Mouse (Mus musculus) ES-E14 (cell line): Measurements from ENCODE around the gene Pirb. TPM values are rescaled to one million over a fixed set of nuclear protein-coding genes. Genes with fewer than 3 reads are reported as not detected.
"Not testable (repeated sequence)": the region's sequence is repeated elsewhere in the genome, so short reads cannot be mapped to it uniquely, and the experiment has no call there.

Experiments used
- DNase-seq: peaks from one replicate; pipeline ENCODE4 v3.0.0-alpha.2; 2013; ENCODE audit warnings: low read depth, low spot score
- H3K27ac ChIP-seq: 2 replicates; pipeline ENCODE4 v1.5.1; 2012; ENCODE audit warnings: low read depth, mild to moderate bottlenecking, low read length, moderate library complexity, mixed read lengths; ENCODE audit not compliant: poor library complexity, insufficient read depth, severe bottlenecking
- H3K36me3 ChIP-seq: 2 replicates; pipeline ENCODE4 v1.6.1; 2012; ENCODE audit warnings: mild to moderate bottlenecking, low read length, moderate library complexity, mixed read lengths; ENCODE audit not compliant: control insufficient read depth, poor library complexity, insufficient read depth, severe bottlenecking
- H3K4me1 ChIP-seq, 2 experiments: fragments of 150-350 bp in 1 of 2; sonication (generic) in 1 of 2; 2 replicates each; pipeline ENCODE4 v1.6.1; 2012; ENCODE audit warnings: low read length in 2 of 2, mild to moderate bottlenecking in 1 of 2, mixed read lengths in 1 of 2; ENCODE audit not compliant: control insufficient read depth in 2 of 2, insufficient read depth in 2 of 2, poor library complexity in 1 of 2
- H3K4me3 ChIP-seq, 2 experiments: fragments of 150-350 bp in 1 of 2; sonication (generic) in 1 of 2; 2 replicates each; pipeline ENCODE4 v1.5.1; 2012; ENCODE audit warnings: low read length in 2 of 2, low read depth in 1 of 2, mild to moderate bottlenecking in 1 of 2, mixed read lengths in 1 of 2; ENCODE audit not compliant: insufficient read depth in 1 of 2, poor library complexity in 1 of 2, severe bottlenecking in 1 of 2
- H3K9ac ChIP-seq: 2 replicates; pipeline ENCODE4 v1.6.1; 2012; ENCODE audit warnings: low read depth, mild to moderate bottlenecking, low read length, mixed read lengths; ENCODE audit not compliant: poor library complexity, insufficient read depth, severe bottlenecking
- H3K9me3 ChIP-seq: fragments of 150-350 bp; sonication (generic); 2 replicates; pipeline ENCODE4 v1.6.1; 2012; ENCODE audit warnings: low read depth, mild to moderate bottlenecking, low read length; ENCODE audit not compliant: control insufficient read depth, insufficient read depth
- CHD2 ChIP-seq: IDR thresholded peaks from 2 replicates; pipeline ENCODE4 v1.6.1; 2014; ENCODE audit warnings: mild to moderate bottlenecking, low read depth, low read length, inconsistent platforms
- HCFC1 ChIP-seq: IDR thresholded peaks from 2 replicates; pipeline ENCODE4 v1.6.1; 2012; ENCODE audit warnings: low read length, inconsistent platforms, borderline replicate concordance; ENCODE audit not compliant: insufficient read depth
- MAFK ChIP-seq: IDR thresholded peaks from 2 replicates; pipeline ENCODE4 v1.6.1; 2014; ENCODE audit warnings: mild to moderate bottlenecking, low read depth, low read length, inconsistent platforms; ENCODE audit not compliant: insufficient read depth
- ZC3H11A ChIP-seq: IDR thresholded peaks from 2 replicates; pipeline ENCODE4 v1.6.1; 2012; ENCODE audit warnings: low read depth, mild to moderate bottlenecking, inconsistent platforms, low read length, borderline replicate concordance
- ZNF384 ChIP-seq: IDR thresholded peaks from 2 replicates; pipeline ENCODE4 v1.6.1; 2012; ENCODE audit warnings: low read depth, low read length, inconsistent platforms
- in situ Hi-C, 2 experiments: fragments of 600-800 bp; cut with MboI; formaldehyde crosslinking; loops; one replicate each; pipeline ENCODE4 v1.15.1; 2025; ENCODE audit warnings: low sequenced_read_pairs in 2 of 2, inconsistent platforms in 1 of 2; ENCODE audit not compliant: unreplicated experiment in 2 of 2
- total RNA-seq: library from RNA; depleted of rRNA; stranded (reverse); fragments of 300-350 nt; gene quantifications from 2 replicates; pipeline ENCODE4 v1.2.3, GENCODE M21; 2012

Gene Pirb
- total RNA-seq, 1 experiment, result 0.09 TPM

GRCm38 (mm10) chr7:3703148-3703878 is 16.9 kb downstream of the Pirb start:
- no peak for DNase-seq
- Histone ChIP-seq H3K27ac (no peak overlapping the region; the same call in 1 of the 2 replicates), H3K4me1 (no peaks in the 10 kb centered on the region), H3K36me3 (peaks cover 36% of the 10 kb centered on the region), H3K9me3 (no peaks in the 10 kb centered on the region), H3K9ac (peak overlapping the region; percentile 69; the same call in 1 of the 2 replicates), H3K4me3 (peak overlapping the region; percentile 51 to 79)
- no peak for TF ChIP-seq MAFK
- in situ Hi-C loops, result no loop called here

GRCm38 (mm10) chr7:3698471-3698870 is 21.7 kb downstream of the Pirb start:
- H3K9me3 ChIP-seq, result no peaks in the 10 kb centered on the region
- in situ Hi-C loops, result no loop called here
- H3K4me1 ChIP-seq, result no peaks in the 10 kb centered on the region
- no peak overlapping the region for H3K4me3 ChIP-seq
- TF ChIP-seq HCFC1 (no peak), MAFK (no peak), ZC3H11A (no peak), ZNF384 (no peak), CHD2 (no peak)
- H3K27ac ChIP-seq, result no peak overlapping the region
- no peak for DNase-seq
- H3K36me3 ChIP-seq, result peaks cover 5% of the 10 kb centered on the region
- no peak overlapping the region for H3K9ac ChIP-seq

- not testable (repeated sequence) for H3K36me3 ChIP-seq
Measured at GRCm38 (mm10) chr7:3694949-3695305, 25.3 kb downstream of the Pirb start.

GRCm38 (mm10) chr7:3694076-3694948 is 25.9 kb downstream of the Pirb start:
- TF ChIP-seq MAFK, result no peak
- no peak for TF ChIP-seq ZC3H11A
- TF ChIP-seq ZNF384, result no peak
- no peak for TF ChIP-seq HCFC1
- no peak for TF ChIP-seq CHD2
- peak overlapping the region; percentile 86 to 93 for H3K4me3 ChIP-seq
- peak; percentile 84 for DNase-seq
- in situ Hi-C loops, result no loop called here
- H3K27ac ChIP-seq, result peak overlapping the region; percentile 85
- H3K4me1 ChIP-seq, result 0 out of 4 replicates have a peak, but pooled peaks cover 0 to 2% of the 10 kb centered on the region in 2 experiments
- H3K9me3 ChIP-seq, result no peaks in the 10 kb centered on the region
- H3K36me3 ChIP-seq, result peaks cover 4% of the 10 kb centered on the region
- H3K9ac ChIP-seq, result peak overlapping the region; percentile 89

More at GRCm38 (mm10) chr7:3694949-3695305, 25.3 kb downstream of the Pirb start:
- in situ Hi-C loops, DNase-seq, H3K4me1 ChIP-seq, H3K9me3 ChIP-seq: not testable (repeated sequence)
- Histone ChIP-seq H3K27ac (peak overlapping the region; percentile 64; the same call in 1 of the 2 replicates), H3K9ac (peak overlapping the region; percentile 89), H3K4me3 (peak overlapping the region; percentile 86 to 93)

GRCm38 (mm10) chr7:3693809-3694075 is 26.4 kb downstream of the Pirb start:
- TF ChIP-seq ZNF384 (no peak), ZC3H11A (no peak), HCFC1 (no peak), CHD2 (no peak), MAFK (no peak)
- in situ Hi-C loops, result no loop called here
- Histone ChIP-seq H3K9me3 (no peaks in the 10 kb centered on the region), H3K4me3 (peak overlapping the region; percentile 86 to 93), H3K9ac (peak overlapping the region; percentile 89), H3K36me3 (peaks cover 4% of the 10 kb centered on the region), H3K4me1 (0 out of 4 replicates have a peak, but pooled peaks cover 0 to 2% of the 10 kb centered on the region in 2 experiments), H3K27ac (peak overlapping the region; percentile 85)
- DNase-seq, result peak; percentile 77
